Mouse (Mus musculus) cerebellum, adult 2 months (tissue): Measurements from ENCODE around the gene Gtsf1l.

Source experiments
- CTCF ChIP-seq: fragments of 200-500 bp; IDR thresholded peaks from 2 replicates; pipeline ENCODE4 v1.5.1; 2011; ENCODE audit warnings: low read depth, mild to moderate bottlenecking, control low read depth, low read length, moderate library complexity, borderline replicate concordance; ENCODE audit not compliant: insufficient read depth
- POLR2A ChIP-seq: fragments of 200-500 bp; IDR thresholded peaks from 2 replicates; pipeline ENCODE4 v1.6.1; 2011; ENCODE audit warnings: low read length, control low read depth, borderline replicate concordance; ENCODE audit not compliant: insufficient read depth

- TF ChIP-seq CTCF = peak; percentile 65
- no peak for TF ChIP-seq POLR2A
Measured at GRCm38 (mm10) chr2:163048125-163048524, 39.5 kb downstream of the Gtsf1l start.
